Mouse (Mus musculus) olfactory bulb, adult 2 months (tissue): Measurements from ENCODE around the gene Hist1h2ag.

Experiments used
- CTCF ChIP-seq: fragments of 200-500 bp; IDR thresholded peaks from 2 replicates; pipeline ENCODE4 v1.5.1; 2012; ENCODE audit warnings: low read depth, mild to moderate bottlenecking, low read length, moderate library complexity; ENCODE audit not compliant: insufficient read depth
- POLR2A ChIP-seq: fragments of 200-500 bp; IDR thresholded peaks from 2 replicates; pipeline ENCODE4 v1.6.1; 2012; ENCODE audit warnings: mild to moderate bottlenecking, low read depth, low read length, moderate library complexity; ENCODE audit not compliant: insufficient read depth

- TF ChIP-seq POLR2A (no peak), CTCF (no peak)
Observed at GRCm38 (mm10) chr13:22014411-22014845, 28.3 kb downstream of the Hist1h2ag start.
